Mouse (Mus musculus) layer of hippocampus, adult 9-10 months (tissue): ENCODE results near the gene Ocln.

ENCODE experiments used
- DNase-seq: peaks from one replicate; pipeline ENCODE4 v3.0.0; 2022; ENCODE audit warnings: low spot score

The Ocln gene

DNA sequence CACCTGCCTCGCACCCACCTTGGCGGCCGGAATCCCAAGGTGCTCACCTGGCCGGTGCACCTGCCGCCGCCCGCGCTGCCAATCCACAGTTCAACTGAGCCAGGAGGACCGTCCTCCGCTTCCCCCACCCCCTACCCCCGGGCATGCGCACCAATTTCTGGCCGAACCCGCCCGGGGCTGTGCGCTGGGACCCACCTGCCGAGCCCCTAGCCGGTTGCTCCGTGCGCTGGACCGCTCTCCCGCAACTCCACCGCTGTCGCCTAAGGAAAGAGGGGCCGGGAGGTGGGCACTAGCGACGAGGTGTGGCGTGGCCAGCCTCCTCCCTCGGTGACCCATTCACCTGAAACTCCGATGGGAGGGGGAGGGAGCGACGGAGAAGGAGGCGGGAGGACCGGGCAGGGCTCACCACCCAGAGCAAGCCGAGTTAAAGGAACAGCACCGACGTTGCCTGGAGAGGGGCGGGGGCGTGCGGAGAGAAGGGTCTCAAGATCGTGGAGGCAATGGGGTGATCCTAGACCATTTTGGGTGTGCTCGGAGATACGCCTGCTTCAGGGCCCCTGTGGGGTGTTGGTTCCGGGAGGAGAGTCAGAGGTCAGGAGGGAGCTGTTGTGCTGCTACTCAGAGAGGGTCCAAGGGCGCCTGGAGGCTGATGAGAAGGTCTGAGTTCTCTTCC lies at the start of gene Ocln:
TSS of gene Ocln (minus strand) at position 350 of the 673 bp plus-strand sequence.
- DNase-seq = no peak

DNA sequence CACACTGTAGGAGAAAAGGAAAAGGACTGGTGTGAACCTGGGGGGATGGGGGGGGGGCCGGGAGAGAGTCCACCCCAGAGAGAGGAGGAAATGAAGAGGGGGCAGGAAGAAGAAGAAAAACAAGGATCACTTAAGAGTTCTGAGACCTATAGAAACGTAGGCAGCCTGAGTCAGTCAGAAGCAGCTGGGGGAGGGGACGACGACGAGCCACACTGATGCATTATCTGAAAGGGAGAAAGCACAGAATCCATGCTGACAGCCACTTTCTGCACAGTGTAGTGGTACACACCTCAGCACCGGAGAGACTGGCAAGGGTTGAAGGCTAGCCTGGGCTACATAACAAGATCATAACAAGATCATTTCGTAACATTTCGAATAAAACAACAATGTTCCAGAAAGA lies 48.5 kb upstream of the Ocln start:
- DNase-seq = no peak

DNA sequence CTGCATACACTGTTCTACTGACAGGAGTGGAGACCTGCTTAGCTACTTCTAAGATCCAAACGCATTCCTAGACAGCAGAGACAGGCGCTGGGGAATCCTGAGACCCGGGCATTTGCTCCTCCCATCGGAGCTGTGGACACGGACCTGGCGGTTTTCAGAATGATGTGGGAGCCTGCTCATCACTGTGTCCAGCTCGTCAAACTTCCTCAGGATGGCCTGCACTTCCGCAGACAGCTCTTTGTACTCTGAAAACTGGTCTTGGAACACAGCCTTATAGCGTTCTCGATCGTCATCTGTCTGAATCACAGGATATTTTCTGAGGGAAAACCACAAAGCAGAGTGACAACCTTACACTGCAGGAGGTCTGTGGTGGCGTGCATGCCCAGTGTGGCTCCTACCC lies 47.8 kb upstream of the Ocln start:
- no peak for DNase-seq

DNA sequence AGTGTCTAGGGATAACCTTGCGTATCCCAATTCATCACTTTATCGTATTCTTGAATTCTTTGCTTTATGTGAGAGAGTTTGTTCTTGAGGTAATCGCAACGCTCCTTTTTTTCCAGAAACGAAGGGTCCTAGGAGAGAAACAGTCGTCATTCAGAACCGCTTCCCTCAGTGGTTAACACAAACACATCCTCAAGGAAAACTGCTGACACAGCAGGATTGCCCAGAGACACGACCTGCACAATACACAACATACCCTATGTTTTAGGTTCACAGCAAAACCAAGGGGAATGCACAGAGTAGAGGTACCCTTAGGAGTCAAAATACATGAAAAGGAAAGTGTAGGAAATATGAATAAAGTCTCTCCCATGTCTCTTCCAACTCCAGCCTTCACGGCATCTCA lies 44.8 kb upstream of the Ocln start:
- no peak for DNase-seq

DNA sequence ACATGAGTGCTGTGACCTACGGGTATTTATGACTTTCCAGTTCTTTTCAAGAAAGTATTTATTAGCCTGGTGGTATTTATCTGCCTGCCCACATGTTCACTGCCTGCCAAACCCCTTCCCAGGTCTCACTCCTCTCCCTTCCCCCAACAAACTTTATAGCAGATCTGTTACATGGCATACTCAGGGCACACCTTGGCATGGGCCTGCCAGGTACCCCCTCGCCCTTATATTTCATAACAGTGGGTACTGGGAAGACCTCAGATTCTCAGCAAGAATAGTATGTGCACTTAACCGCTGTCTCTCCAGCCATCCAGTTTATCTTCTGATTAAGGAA lies 43.0 kb upstream of the Ocln start:
- DNase-seq = no peak

DNA sequence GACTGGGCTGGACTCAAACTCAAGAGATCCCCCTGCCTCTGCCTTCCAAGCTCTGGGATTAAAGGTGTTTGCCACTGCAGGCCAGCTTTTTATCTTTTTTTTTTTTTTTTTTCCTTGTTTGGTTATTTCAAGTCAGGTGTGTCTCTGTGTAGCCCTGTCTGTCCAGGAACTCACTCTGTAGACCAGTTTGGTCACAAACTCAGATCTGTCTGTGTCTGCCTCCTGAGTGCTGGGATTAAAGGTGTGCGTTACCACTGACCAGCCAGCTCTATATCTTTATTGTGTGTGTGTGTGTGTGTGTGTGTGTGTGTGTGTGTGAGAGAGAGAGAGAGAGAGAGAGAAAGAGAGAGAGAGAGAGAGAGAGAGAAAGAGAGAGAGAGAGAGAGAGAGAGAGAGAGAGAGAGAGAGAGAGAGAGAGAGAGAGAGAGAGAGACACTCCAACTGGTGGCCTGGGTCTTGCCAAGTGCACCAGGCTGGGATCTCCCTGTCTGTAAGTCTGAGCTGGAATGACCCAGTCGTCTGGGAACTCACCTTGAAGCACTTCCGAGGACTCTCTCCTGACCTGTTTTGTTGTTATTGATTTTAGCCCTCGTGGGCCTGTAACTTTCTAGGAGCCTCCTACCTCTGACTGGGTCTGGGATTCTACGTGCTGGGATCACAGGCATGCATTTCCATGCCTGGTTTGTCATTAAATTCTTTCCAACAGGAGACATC lies 42.5 kb upstream of the Ocln start:
- DNase-seq = no peak

DNA sequence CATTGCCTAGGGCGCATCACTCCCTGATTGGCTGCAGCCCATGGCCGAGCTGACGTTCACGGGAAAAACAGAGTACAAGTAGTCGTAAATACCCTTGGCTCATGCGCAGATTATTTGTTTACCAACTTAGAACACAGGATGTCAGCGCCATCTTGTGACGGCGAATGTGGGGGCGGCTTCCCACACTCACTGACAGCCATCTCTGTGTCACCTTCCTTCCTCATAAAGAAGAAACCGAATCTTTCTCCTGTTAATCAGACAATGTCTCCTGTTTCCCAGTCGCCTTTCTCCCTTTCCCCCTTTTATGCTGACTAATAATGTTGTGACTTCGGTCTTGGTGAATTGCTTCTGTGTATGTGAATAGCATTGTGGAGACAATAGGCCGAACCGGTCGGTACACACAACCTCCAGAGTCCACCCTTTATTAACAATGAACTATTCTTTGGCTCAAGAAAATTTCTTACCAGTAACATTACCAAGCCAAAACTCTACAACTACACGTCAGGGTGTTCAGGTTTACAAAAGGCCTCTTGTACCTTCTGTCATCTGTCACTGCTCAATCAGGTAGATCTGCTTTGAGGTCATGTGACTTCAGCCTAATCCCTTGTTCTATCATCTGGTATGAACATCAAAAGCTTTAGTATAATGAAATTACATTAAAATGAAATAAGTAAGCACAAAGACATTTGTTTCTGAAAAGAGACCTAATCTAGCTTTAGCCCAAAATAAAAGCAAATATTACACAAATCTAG lies 41.7 kb upstream of the Ocln start:
- DNase-seq = peak; percentile 43

DNA sequence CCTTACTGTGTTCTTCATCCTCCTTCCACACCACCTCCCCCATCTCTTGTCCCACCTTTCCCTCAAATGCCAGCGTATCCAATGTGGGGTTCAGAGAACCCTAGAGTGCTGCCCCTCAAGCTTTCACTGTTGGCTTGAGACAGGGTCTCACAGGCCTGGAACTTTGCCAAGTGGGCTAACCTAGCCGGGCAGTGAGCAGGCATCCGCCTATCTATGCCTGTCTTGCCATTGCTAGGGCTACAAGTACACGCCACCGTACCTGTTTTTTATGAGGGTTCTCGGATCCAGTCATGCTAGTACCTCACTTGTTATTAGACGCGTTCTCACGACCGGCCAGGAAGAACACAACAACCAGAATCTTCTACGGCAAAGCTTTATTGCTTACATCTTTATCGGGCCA lies 36.1 kb upstream of the Ocln start:
- no peak for DNase-seq

DNA sequence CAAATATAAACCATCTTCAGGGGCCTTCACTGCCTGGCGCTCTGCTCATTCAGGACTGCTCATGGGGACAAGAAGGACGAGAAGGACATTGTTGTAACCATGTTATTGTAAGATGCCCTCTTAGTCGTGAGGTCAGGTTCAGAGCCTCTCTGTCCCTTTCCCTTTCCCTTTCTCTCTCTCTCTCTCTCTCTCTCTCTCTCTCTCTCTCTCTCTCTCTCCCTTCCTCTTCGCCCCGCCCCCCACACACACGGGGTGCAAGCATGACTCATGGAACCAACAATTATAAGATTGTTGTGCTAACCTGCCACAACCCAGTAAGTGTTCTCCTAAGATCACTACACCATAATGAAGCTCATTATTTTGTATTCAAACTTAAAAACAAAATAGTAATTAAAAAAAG lies 29.6 kb upstream of the Ocln start:
- DNase-seq = no peak

DNA sequence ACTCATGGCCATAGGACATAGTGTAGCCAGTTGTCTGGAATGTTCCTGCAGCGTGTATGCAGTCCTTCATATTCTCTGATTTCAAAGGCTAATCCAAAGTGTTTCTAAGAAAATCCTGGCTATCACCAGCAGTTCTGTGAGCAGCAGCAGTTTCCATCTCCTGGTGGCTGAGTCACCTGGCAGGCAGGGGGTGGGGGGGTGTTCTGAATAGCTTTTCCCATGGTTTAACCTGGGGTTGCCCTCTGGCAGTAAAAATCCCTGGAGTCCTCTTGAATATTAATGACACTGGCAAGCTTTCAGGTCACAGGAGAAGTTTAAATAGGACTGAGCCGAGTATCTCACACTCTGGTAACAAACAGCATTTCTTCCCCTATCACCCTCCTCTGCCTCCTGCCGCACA lies 29.2 kb upstream of the Ocln start:
- DNase-seq = no peak

DNA sequence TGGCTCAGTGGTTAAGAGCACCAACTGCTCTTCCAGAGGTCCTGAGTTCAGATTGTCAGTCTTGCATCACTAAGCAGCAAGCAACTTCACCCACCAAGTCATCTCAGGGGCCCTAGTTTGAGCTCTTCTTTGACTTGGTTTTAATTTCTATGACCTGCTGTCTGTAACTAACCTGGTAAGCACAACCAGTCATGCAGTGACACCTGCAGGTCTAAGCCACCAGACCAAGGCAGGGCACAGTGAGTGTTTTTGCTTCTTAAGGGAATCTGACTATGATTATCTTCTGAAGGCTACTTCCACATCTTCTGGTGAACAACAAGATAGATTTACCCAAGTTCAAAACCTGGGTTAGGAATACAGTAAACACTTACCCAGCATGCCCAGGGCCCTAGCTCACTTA lies 27.4 kb upstream of the Ocln start:
- DNase-seq = no peak

DNA sequence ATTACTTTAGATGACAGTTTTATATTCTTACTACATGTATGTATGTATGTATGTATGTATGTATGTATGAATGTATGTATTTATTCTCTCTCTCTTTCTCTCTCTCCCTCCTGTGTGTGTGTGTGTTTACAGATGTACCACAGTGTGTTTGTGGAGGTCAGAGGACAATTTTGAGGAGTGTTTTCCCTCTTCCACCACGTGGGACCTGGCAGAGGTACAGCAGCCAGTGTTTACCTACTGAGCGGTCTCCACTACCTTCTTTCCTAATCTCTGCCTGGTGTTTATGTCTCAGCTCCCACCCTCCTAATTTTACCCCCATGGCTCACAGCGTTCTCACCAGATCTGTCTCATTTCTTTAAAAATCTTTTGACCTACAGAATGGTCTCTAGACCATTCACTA lies 26.7 kb upstream of the Ocln start:
- DNase-seq = no peak

DNA sequence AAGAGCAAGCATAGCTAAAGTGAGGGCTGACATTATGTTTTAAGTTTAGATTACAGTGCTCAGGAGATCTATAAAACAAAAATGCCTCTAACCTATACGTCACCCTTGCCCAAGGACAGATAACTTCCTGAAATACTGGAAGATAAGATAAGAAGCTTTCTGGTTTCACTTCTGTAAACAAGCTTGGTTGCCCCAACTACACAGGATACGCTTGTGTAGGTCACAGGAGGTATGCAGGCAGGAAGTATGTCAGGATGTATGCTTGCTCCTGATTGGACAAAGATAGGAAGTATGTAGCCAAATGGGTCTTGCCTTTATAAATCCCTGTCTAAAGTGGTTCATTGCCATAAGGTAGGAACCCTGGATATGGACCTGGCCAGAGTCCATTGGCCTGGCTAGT lies 23.4 kb upstream of the Ocln start:
- no peak for DNase-seq

DNA sequence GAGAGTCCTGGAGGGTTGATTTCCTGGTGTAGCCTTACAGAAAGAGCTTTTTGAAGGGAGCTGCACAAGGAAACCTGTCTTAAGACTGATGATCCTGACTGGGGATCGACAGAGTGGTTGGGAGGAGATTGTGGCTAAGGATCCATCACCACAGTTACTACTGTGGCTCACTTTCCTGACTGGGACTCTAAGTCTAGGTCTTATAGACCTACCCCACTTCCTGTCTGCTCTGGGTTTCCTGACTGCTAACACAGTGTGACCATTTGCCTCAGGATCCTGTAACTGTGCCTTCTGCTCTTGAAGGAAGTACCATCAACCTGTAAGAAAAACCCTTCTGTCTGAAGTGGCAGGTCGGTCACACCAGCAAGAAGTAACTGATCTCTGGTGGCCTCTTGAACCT lies 18.2 kb upstream of the Ocln start:
- no peak for DNase-seq

DNA sequence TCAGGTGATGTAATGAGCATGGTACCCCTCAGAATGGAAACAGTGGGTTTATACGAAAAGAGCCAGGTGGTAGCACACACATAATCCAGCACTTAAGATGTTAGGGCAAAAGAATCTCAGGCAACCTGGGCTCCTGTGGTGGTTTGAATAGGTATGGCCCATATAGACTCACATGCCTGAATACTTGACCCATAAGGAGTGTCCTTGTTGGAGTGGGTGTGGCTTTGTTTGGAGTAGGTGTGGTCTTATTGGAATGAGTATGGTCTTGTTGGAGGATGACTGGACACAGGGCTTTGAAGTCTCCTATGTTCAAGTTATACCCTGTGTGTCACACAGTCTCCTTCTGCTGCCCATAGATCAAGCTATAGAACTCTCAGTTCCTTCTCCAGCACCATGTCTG lies 15.8 kb upstream of the Ocln start:
- DNase-seq = no peak

DNA sequence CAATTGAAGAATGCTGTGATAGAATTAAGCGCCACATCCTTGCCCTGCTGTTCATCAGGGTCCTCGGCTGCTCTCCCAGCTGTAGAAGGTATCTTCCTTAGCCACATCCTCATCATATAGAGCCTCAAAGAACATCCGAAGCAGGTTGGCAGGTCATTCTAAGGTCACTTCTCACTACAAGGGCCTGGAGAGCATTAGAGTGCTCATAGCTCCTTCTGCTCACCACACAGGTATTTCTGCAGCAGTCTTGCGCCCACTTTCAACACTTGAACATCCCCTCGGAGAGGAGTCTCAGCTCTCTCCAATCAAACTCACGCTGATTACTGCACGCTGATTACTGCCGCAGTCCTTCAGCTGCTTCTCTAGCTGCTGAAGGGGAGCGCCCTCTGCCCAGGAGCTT lies 6.9 kb upstream of the Ocln start:
- no peak for DNase-seq

DNA sequence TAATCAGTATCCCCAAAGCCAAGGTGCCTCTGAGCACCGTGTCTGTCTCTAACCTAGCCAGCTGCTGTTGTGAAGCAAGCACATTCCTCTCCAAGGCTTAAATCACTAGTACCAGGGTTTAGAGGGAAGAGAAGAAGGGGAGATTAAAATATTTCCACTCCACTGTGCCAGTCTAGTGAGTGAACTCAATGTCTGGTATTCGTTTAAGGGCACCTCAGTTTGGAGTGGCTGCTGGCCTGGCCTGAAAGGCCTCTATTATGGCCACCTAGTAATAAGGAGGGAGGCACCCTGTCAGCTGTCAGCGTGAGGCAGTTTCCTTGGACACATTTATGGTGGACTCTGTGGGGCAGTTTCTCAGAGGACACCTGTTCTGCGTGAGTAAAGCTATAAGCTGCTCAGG lies 4.5 kb upstream of the Ocln start:
- no peak for DNase-seq

DNA sequence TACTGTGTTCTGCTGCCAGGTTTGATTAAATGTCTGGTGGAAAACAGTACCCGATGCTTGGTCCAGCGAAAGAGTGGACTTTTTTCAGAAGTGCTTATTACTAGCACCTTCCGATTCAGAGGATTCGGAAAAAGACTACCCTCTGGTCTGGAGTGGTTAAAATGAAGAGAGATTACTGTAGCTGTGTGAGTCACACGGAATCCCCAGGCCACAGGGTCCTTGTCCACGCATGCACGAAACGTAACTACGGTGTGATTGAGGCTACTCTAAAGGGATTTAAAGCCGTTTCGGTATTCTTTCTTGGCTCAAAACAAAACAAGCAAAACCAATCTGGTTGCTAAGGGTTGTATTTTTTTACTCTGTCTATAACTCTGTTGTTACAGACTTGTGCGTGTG lies 522 bp upstream of the Ocln start:
- no peak for DNase-seq

DNA sequence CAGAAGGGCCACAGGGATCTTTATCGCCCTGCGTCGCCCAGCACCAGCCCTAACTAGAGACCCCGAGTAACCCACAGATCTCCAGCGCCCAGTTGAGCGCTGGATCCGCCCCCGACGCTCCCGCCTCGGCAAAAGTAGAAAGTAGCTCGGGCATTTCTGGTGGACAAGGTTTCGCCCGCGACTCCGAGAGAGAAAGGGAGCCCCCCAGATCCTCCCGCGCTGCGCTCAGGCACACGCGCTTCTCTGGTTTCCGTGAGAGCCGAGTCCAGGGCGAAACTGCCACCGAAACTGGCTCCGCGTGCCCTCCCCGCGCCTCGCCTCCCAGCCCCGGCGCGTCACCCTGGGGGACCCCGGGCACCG lies 529 bp downstream of the Ocln start:
- DNase-seq = no peak

DNA sequence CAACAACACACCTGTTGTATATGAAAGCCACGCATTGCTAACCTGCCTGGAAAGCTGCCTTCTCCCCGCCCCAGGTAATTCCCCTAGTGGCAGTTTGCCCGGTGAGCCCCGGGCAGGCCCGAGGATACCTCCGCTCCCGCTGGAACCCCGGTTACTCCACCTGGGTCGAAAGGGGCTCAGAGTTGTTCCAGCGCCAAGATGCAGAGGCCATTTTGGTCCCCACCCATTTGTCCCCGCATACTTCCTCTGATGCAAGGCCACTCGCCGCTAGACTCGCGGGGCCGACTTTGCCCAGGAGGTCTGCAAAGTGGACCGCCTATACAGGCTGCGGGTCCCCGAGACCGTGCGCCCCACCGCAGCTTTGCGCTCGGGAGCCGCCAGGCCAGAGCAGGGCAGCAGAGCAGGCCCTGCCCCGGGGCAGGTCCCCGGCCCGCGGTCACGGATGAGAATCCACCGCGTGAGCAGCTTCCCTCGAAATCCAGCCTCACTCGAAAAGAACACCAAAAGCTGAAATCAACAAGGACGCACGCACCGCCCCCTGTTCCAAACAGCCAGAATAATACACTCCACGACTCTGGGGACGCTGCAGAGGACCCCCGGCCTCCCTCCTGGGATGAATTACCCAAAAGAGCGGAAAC lies 1.0 kb downstream of the Ocln start:
- DNase-seq = no peak

DNA sequence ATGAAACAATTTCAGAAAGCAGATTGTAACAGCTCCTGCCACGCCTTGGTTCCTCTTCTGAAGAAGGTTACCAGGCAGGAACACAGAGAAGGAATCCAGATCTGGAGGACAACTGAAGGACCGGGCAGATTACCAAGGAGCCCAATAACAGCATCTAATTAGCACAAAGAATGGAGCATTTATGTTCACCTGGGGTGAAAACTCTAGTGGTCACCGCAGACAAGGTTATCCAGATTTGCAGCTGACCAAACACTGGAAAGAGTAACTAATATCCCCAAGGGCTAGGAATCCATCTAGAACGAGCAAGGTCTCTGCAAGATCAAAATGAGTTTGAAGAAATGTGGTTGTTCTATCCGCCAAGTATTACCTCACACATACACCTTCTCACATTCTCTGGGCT lies 5.2 kb downstream of the Ocln start:
- DNase-seq = no peak

DNA sequence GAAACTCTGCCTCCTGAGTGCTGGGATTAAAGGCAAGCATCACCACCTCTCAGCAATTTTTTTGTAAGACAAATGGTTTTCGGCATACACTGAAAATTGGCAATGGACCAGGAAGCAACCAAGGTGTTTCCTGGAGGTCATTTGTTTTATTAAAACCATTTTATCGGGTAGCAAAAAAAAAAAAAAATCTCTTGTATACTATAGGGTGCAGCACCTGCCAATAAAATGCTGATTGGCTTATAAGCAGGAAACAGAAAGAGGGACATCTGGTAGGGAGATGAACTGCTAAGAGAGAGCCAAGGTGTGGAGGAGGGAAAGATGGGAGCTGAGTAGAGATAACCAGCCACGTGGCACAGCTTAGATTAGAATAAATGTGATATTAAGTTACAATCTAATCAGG lies 7.0 kb downstream of the Ocln start:
- no peak for DNase-seq

DNA sequence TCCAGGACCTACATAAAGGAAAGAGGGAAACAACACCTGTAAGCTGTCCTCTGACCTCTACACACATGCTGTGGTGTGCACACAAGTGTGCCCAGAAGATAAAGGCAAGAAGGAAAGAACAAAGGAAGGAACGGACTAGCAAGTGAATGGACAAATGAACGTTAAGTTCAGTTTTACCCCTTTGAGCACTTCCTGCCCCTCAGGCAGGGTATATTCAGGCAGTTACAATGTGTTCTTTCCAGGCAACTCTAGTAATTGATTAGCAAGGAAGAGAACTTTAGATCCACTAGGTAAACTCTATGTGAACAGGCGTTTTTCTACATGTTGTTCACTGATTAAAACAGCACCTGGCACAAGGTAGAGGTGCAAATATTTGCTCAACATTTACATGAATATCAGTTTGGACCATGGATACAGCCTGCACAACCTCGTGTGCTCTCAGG lies 8.3 kb downstream of the Ocln start:
- no peak for DNase-seq
